Comparison of ENCODE assay signal across 19 mouse cellular contexts in genomic region chr7:28645947-28646475, GRCm38 (mm10). TPM values are rescaled to one million over a fixed set of nuclear protein-coding genes. Genes with fewer than 3 reads are reported as not detected.
"Had no signal": no experiment of that assay in that cellular context is flagged by ENCODE, and none has a peak within 500 bp of the region (broad histone marks: within the 10 kb centered on the region; RNA-seq: fewer than 3 reads in every experiment).

No protein-coding gene starts in this region.

- H3K27me3 ChIP-seq: limb, embryonic 15.5 days; lung, embryonic 15.5 days; midbrain, embryonic 12.5 days; neural tube, embryonic 13.5 days had no signal

- H3K4me2 ChIP-seq: limb, embryonic 15.5 days; lung, embryonic 15.5 days; midbrain, embryonic 12.5 days; neural tube, embryonic 13.5 days had no signal

- DNase-seq: kidney, adult 8-10 months; kidney, postnatal 25 days; lung, postnatal 14 days; retina, postnatal 1 day; right cerebral cortex, postnatal 4 days; spleen, adult 18-20 months; thymus, adult 18-20 months; thymus, postnatal 14 days had no signal

- H3K27ac ChIP-seq: left cerebral cortex, adult 2 months; limb, embryonic 15.5 days; lung, embryonic 15.5 days; macrophage; midbrain, embryonic 12.5 days; neural tube, embryonic 13.5 days had no signal

- H3K4me3 ChIP-seq: left cerebral cortex, adult 2 months; limb, embryonic 15.5 days; lung, embryonic 15.5 days; midbrain, embryonic 12.5 days; neural tube, embryonic 13.5 days had no signal

- H3K4me1 ChIP-seq: limb, embryonic 15.5 days; lung, embryonic 15.5 days; midbrain, embryonic 12.5 days; neural tube, embryonic 13.5 days had no signal

- ATAC-seq: midbrain, embryonic 16.5 days had no signal

- H3K9ac ChIP-seq: limb, embryonic 15.5 days; lung, embryonic 15.5 days; midbrain, embryonic 12.5 days; neural tube, embryonic 13.5 days had no signal

- H3K36me3 ChIP-seq: limb, embryonic 15.5 days; lung, embryonic 15.5 days; midbrain, embryonic 12.5 days; neural tube, embryonic 13.5 days had no signal

- H3K9me3 ChIP-seq: limb, embryonic 15.5 days; lung, embryonic 15.5 days; midbrain, embryonic 12.5 days; neural tube, embryonic 13.5 days had no signal

RNA-seq across cellular contexts. Expression of gene Acp7, which starts 14.9 kb away (rescaled TPM):
- total RNA-seq: megakaryocyte-erythroid progenitor cell, adult 5-6 weeks had no signal
- polyA plus RNA-seq: kidney, embryonic 16.5 days; limb, embryonic 11.5 days; lung, embryonic 15.5 days; macrophage; midbrain, embryonic 12.5 days; neural tube, embryonic 13.5 days; stomach, embryonic 14.5 days had no signal

RNA-seq across cellular contexts. Expression of gene Fbxo27, which starts 46.6 kb away (rescaled TPM):
- total RNA-seq: megakaryocyte-erythroid progenitor cell, adult 5-6 weeks had no signal
- polyA plus RNA-seq: macrophage had no signal
